Mouse (Mus musculus): ENCODE results near the gene Apoa5.
"Not testable (repeated sequence)": the region's sequence is repeated elsewhere in the genome, so short reads cannot be mapped to it uniquely, and the experiment has no call there.

Gene Apoa5

GRCm38 (mm10) chr9:46261131-46261530 lies 7.3 kb upstream of the Apoa5 start:
- DNase-seq (ENCODE audit: extremely low spot score, low spot score) = no peak

GRCm38 (mm10) chr9:46269125-46269524 lies 692 bp downstream of the Apoa5 start:
- no peak for DNase-seq (ENCODE audit: extremely low spot score, low spot score)

- no peak for DNase-seq (ENCODE audit: extremely low spot score, low spot score)
These were observed 2.3 kb downstream of the Apoa5 start for GRCm38 (mm10) chr9:46270782-46271181.

- DNase-seq (ENCODE audit: extremely low spot score, low spot score) = no peak
These were observed 3.6 kb downstream of the Apoa5 start for GRCm38 (mm10) chr9:46272070-46272469.

GRCm38 (mm10) chr9:46272677-46273454 lies 4.4 kb downstream of the Apoa5 start, which contains the start of gene Zpr1:
Gene Zpr1 (plus strand): TSS chr9:46273064.
- DNase-seq (ENCODE audit: extremely low spot score, low spot score) = peak; percentile 89

GRCm38 (mm10) chr9:46274494-46274893 lies 6.1 kb downstream of the Apoa5 start:
- no peak for DNase-seq (ENCODE audit: extremely low spot score, low spot score)

GRCm38 (mm10) chr9:46282631-46283436 lies 14.4 kb downstream of the Apoa5 start, which contains the start of gene Bud13:
Gene Bud13 (plus strand): TSS chr9:46283008.
- DNase-seq (ENCODE audit: extremely low spot score, low spot score) = peak; percentile 90

GRCm38 (mm10) chr9:46298381-46298780 lies 29.9 kb downstream of the Apoa5 start:
- DNase-seq (ENCODE audit: extremely low spot score, low spot score) = no peak

- DNase-seq (ENCODE audit: extremely low spot score, low spot score) = peak; percentile 62
These were observed 33.7 kb downstream of the Apoa5 start for GRCm38 (mm10) chr9:46302142-46302541.

- no peak for DNase-seq (ENCODE audit: extremely low spot score, low spot score)
These were observed 40.7 kb downstream of the Apoa5 start for GRCm38 (mm10) chr9:46309121-46309520.

GRCm38 (mm10) chr9:46314507-46314906 lies 46.1 kb downstream of the Apoa5 start:
- peak; percentile 79 for DNase-seq (ENCODE audit: extremely low spot score, low spot score)

GRCm38 (mm10) chr9:46314921-46315320 lies 46.5 kb downstream of the Apoa5 start:
- DNase-seq (ENCODE audit: extremely low spot score, low spot score) = no peak

GRCm38 (mm10) chr9:46315807-46316365 lies 47.5 kb downstream of the Apoa5 start:
- no peak for DNase-seq (ENCODE audit: extremely low spot score, low spot score)

GRCm38 (mm10) chr9:46316388-46316787 lies 48.0 kb downstream of the Apoa5 start:
- DNase-seq (ENCODE audit: extremely low spot score, low spot score) = no peak

- no peak for DNase-seq (ENCODE audit: extremely low spot score, low spot score)
These were observed 48.5 kb downstream of the Apoa5 start for GRCm38 (mm10) chr9:46316909-46317308.

GRCm38 (mm10) chr9:46317957-46318356 lies 49.5 kb downstream of the Apoa5 start:
- no peak for DNase-seq (ENCODE audit: extremely low spot score, low spot score)

- DNase-seq (ENCODE audit: extremely low spot score, low spot score) = not testable (repeated sequence)
These were observed 51.5 kb downstream of the Apoa5 start, which contains the start of gene 4931429L15Rik for GRCm38 (mm10) chr9:46319886-46320285. Gene 4931429L15Rik (minus strand): TSS chr9:46319986.

- no peak for DNase-seq (ENCODE audit: extremely low spot score, low spot score)
These were observed 52.0 kb downstream of the Apoa5 start for GRCm38 (mm10) chr9:46320461-46320860.

All from neural tube, embryonic 10.5 days (tissue).